21 mouse cellular contexts compared by ENCODE assay signal in genomic region chr6:113654102-113654501, GRCm38 (mm10). TPM values are rescaled to one million over a fixed set of nuclear protein-coding genes. Genes with fewer than 3 reads are reported as not detected.
A peak's percentile ranks its signal among the peaks of the same experiment; 100 is the strongest.
DNase-seq lines count a peak whose midpoint lies in the region; ATAC-seq and TF ChIP-seq lines count a peak whose summit lies in the region.
"Had no signal": no experiment of that assay in that cellular context is flagged by ENCODE, and none has a peak within 500 bp of the region (broad histone marks: within the 10 kb centered on the region; RNA-seq: fewer than 3 reads in every experiment).

No protein-coding gene starts in this region.

- no peak for TF ChIP-seq POLR2A in heart, adult 2 months (IDR thresholded peaks at IDR 0.05; ENCODE audit: insufficient read depth, low read depth, low read length)
- TF ChIP-seq POLR2A in small intestine, adult 2 months (IDR thresholded peaks at IDR 0.05; ENCODE audit: low read depth, low read length): no peak; the same call in 1 of the 2 replicates

- intact Hi-C loops in heart, adult 2 months (cut with DNase I): no loop called here
- intact Hi-C loops in heart, postnatal 10 days (cut with DNase I): no loop called here
- intact Hi-C loops in gastrocnemius, postnatal 36 days (cut with DNase I): no loop called here

- H3K27ac ChIP-seq in heart, adult 2 months: peak overlapping the region; percentile 70
- H3K27ac ChIP-seq in liver, postnatal 0 days (ENCODE audit: low read depth): peak overlapping the region; percentile 55
- no peak overlapping the region for H3K27ac ChIP-seq in liver, embryonic 12.5 days
- H3K27ac ChIP-seq in small intestine, adult 2 months (ENCODE audit: insufficient read depth, low read depth, low read length): peak overlapping the region; percentile 79
- H3K27ac ChIP-seq: embryonic facial prominence, embryonic 13.5 days; hindbrain, postnatal 0 days; limb, embryonic 15.5 days; midbrain, embryonic 10.5 days had no signal

- ATAC-seq in liver, postnatal 0 days: peak; percentile 6; the same call in 1 of the 2 replicates
- ATAC-seq in liver, embryonic 12.5 days: no peak
- ATAC-seq in granulocyte monocyte progenitor cell, adult 5-6 weeks (replicated peaks; ENCODE audit: poor library complexity, severe bottlenecking): peak; percentile 68
- ATAC-seq: hindbrain, postnatal 0 days; Patski had no signal

- no peak overlapping the region for H3K4me3 ChIP-seq in heart, adult 2 months
- H3K4me3 ChIP-seq in liver, postnatal 0 days (ENCODE audit: low read depth, low read length): no peak overlapping the region
- no peak overlapping the region for H3K4me3 ChIP-seq in liver, embryonic 12.5 days
- H3K4me3 ChIP-seq in small intestine, adult 2 months (ENCODE audit: low read depth, low read length): no peak overlapping the region
- H3K4me3 ChIP-seq: embryonic facial prominence, embryonic 13.5 days; limb, embryonic 15.5 days; midbrain, embryonic 10.5 days had no signal

- H3K9me3 ChIP-seq in liver, postnatal 0 days (ENCODE audit: low read length): no peaks in the 10 kb centered on the region
- no peaks in the 10 kb centered on the region for H3K9me3 ChIP-seq in liver, embryonic 12.5 days (replicated peaks)
- H3K9me3 ChIP-seq: embryonic facial prominence, embryonic 13.5 days; limb, embryonic 15.5 days; midbrain, embryonic 10.5 days had no signal

- H3K9ac ChIP-seq in heart, adult 2 months (ENCODE audit: low read depth, low read length): no peak overlapping the region
- no peak overlapping the region for H3K9ac ChIP-seq in liver, postnatal 0 days (replicated peaks)
- H3K9ac ChIP-seq in liver, embryonic 12.5 days: no peak overlapping the region
- H3K9ac ChIP-seq: embryonic facial prominence, embryonic 13.5 days; limb, embryonic 15.5 days had no signal

- no peak for TF ChIP-seq CTCF in heart, adult 2 months (IDR thresholded peaks at IDR 0.05)
- no peak for TF ChIP-seq CTCF in liver, postnatal 0 days (IDR thresholded peaks at IDR 0.05; ENCODE audit: low read depth)
- TF ChIP-seq CTCF in small intestine, adult 2 months (IDR thresholded peaks at IDR 0.05; ENCODE audit: extremely low read depth, insufficient read length, insufficient replicate concordance, low read depth, low read length): no peak

- DNase-seq in heart, adult 2 months: peak in 1 of 2 experiments; percentile 45
- no peak for DNase-seq in heart, postnatal 10 days
- DNase-seq in liver, postnatal 0 days: no peak
- DNase-seq in gastrocnemius, postnatal 36 days: no peak
- DNase-seq in cerebellum, postnatal 36 days: no peak
- DNase-seq: cerebellum, adult 11 months; heart, postnatal 14 days; kidney, adult 2 months; retina, postnatal 1 day; thymus, postnatal 14 days had no signal

- 0 out of 2 replicates have a peak overlapping the region, but pooled peaks have one; percentile 0 for H3K4me2 ChIP-seq in liver, postnatal 0 days (ENCODE audit: low read depth, low read length)
- H3K4me2 ChIP-seq in liver, embryonic 12.5 days: no peak overlapping the region
- H3K4me2 ChIP-seq: embryonic facial prominence, embryonic 13.5 days; limb, embryonic 15.5 days had no signal

- TF ChIP-seq EP300 in heart, adult 2 months (IDR thresholded peaks at IDR 0.05; ENCODE audit: insufficient read depth, low read depth, low read length): no peak
- TF ChIP-seq EP300 in liver, postnatal 0 days (IDR thresholded peaks at IDR 0.05; ENCODE audit: low read depth): no peak

- H3K79me2 ChIP-seq in heart, adult 2 months (replicated peaks; ENCODE audit: control insufficient read depth, insufficient read depth, low read length): no peaks in the 10 kb centered on the region

- no peaks in the 10 kb centered on the region for H3K27me3 ChIP-seq in heart, adult 2 months (ENCODE audit: control insufficient read depth, insufficient read depth, low read length)
- H3K27me3 ChIP-seq in liver, postnatal 0 days (ENCODE audit: insufficient read depth, low read length): no peaks in the 10 kb centered on the region
- H3K27me3 ChIP-seq in liver, embryonic 12.5 days (replicated peaks): no peaks in the 10 kb centered on the region
- no peaks in the 10 kb centered on the region for H3K27me3 ChIP-seq in small intestine, adult 2 months (ENCODE audit: control insufficient read depth, insufficient read depth, low read length)
- H3K27me3 ChIP-seq: embryonic facial prominence, embryonic 13.5 days; limb, embryonic 15.5 days; Patski had no signal

- H3K4me1 ChIP-seq in heart, adult 2 months (ENCODE audit: control insufficient read depth, insufficient read depth, low read length): peaks cover 20% of the 10 kb centered on the region
- peaks cover 46% of the 10 kb centered on the region for H3K4me1 ChIP-seq in liver, postnatal 0 days (ENCODE audit: insufficient read depth)
- H3K4me1 ChIP-seq in liver, embryonic 12.5 days: peaks cover 41% of the 10 kb centered on the region
- H3K4me1 ChIP-seq in small intestine, adult 2 months (ENCODE audit: control insufficient read depth, insufficient read depth, insufficient read length, low read length): peaks cover 64% of the 10 kb centered on the region
- H3K4me1 ChIP-seq: embryonic facial prominence, embryonic 13.5 days; limb, embryonic 15.5 days; midbrain, embryonic 10.5 days had no signal

- no peaks in the 10 kb centered on the region for H3K36me3 ChIP-seq in heart, adult 2 months (ENCODE audit: control insufficient read depth, insufficient read depth, low read length)
- H3K36me3 ChIP-seq in liver, postnatal 0 days (replicated peaks; ENCODE audit: insufficient read depth, low read length): no peaks in the 10 kb centered on the region; the same call in 1 of the 2 replicates
- 0 out of 2 replicates have a peak, but pooled peaks cover 4% of the 10 kb centered on the region for H3K36me3 ChIP-seq in liver, embryonic 12.5 days
- H3K36me3 ChIP-seq in small intestine, adult 2 months (ENCODE audit: control insufficient read depth, insufficient read depth, low read length): peaks cover 24% of the 10 kb centered on the region
- H3K36me3 ChIP-seq: embryonic facial prominence, embryonic 13.5 days; limb, embryonic 15.5 days; midbrain, embryonic 10.5 days had no signal

- 40% methylated on average over 8 of the region's 8 CpGs for WGBS in heart, adult 2 months
- WGBS in liver, postnatal 0 days (ENCODE audit: insufficient replicate concordance): 38% methylated on average over 8 of the region's 8 CpGs
- 33% methylated on average over 8 of the region's 8 CpGs for WGBS in liver, embryonic 12.5 days (ENCODE audit: insufficient replicate concordance)
- WGBS in small intestine, adult 2 months: 67% methylated on average over 8 of the region's 8 CpGs

RNA-seq across cellular contexts. Expression of gene Irak2, which starts 15.8 kb away (rescaled TPM):
- total RNA-seq in heart, adult 2 months (2021): 10 to 100 TPM; 10.4 to 13.6 TPM
- 12.5 and 12.9 TPM in 2 replicates for polyA plus RNA-seq in heart, adult 2 months (2012; rRNA removed)
- 10 to 100 TPM; 10.1 to 14.1 TPM for total RNA-seq in heart, postnatal 10 days (2021)
- polyA plus RNA-seq in liver, postnatal 0 days (2015; fragmentation: Nextera tagmentation; extraction: Ambion mirVana): 9.2 and 10.8 TPM in 2 replicates
- 17.2 and 17.9 TPM in 2 replicates for polyA plus RNA-seq in liver, embryonic 12.5 days (2016; fragmentation: Nextera tagmentation; extraction: Ambion mirVana)
- total RNA-seq in granulocyte monocyte progenitor cell, adult 5-6 weeks (2014; fragmentation: Nextera tagmentation): 6.7 and 9.5 TPM in 2 replicates
- 6.4 and 17.5 TPM in 2 replicates for total RNA-seq in granulocyte monocyte progenitor cell, adult 5-6 weeks (2017)
- 35.4 and 97.6 TPM in 2 replicates for polyA plus RNA-seq in small intestine, adult 2 months (2012; rRNA removed)
- total RNA-seq in gastrocnemius, postnatal 36 days (2021): 1 to 10 TPM; 3.1 to 3.9 TPM

RNA-seq across cellular contexts. Expression of gene Vhl, which starts 30.3 kb away (rescaled TPM):
- total RNA-seq in heart, adult 2 months (2021): 1 to 10 TPM; 8.3 to 8.6 TPM
- 11.2 and 12.0 TPM in 2 replicates for polyA plus RNA-seq in heart, adult 2 months (2012; rRNA removed)
- total RNA-seq in heart, postnatal 10 days (2021): 10 to 100 TPM; 11.6 to 18.1 TPM
- polyA plus RNA-seq in liver, postnatal 0 days (2015; fragmentation: Nextera tagmentation; extraction: Ambion mirVana): 10.0 and 12.9 TPM in 2 replicates
- 13.9 and 14.8 TPM in 2 replicates for polyA plus RNA-seq in liver, embryonic 12.5 days (2016; fragmentation: Nextera tagmentation; extraction: Ambion mirVana)
- 15.7 and 24.6 TPM in 2 replicates for total RNA-seq in granulocyte monocyte progenitor cell, adult 5-6 weeks (2014; fragmentation: Nextera tagmentation)
- 11.0 and 11.3 TPM in 2 replicates for total RNA-seq in granulocyte monocyte progenitor cell, adult 5-6 weeks (2017)
- 6.0 and 7.8 TPM in 2 replicates for polyA plus RNA-seq in small intestine, adult 2 months (2012; rRNA removed)
- 1 to 10 TPM; 3.5 to 4.5 TPM for total RNA-seq in gastrocnemius, postnatal 36 days (2021)

RNA-seq across cellular contexts. Expression of gene Tatdn2, which starts 42.7 kb away (rescaled TPM):
- total RNA-seq in heart, adult 2 months (2021): 10 to 100 TPM; 66.7 to 71.9 TPM
- 17.3 and 36.1 TPM in 2 replicates for polyA plus RNA-seq in heart, adult 2 months (2012; rRNA removed)
- total RNA-seq in heart, postnatal 10 days (2021): 10 to 100 TPM; 69.9 to 75.7 TPM
- polyA plus RNA-seq in liver, postnatal 0 days (2015; fragmentation: Nextera tagmentation; extraction: Ambion mirVana): 0.62 and 0.83 TPM in 2 replicates
- polyA plus RNA-seq in liver, embryonic 12.5 days (2016; fragmentation: Nextera tagmentation; extraction: Ambion mirVana): 1.3 TPM in 2 replicates
- total RNA-seq in granulocyte monocyte progenitor cell, adult 5-6 weeks (2014; fragmentation: Nextera tagmentation): 32.5 and 43.1 TPM in 2 replicates
- total RNA-seq in granulocyte monocyte progenitor cell, adult 5-6 weeks (2017): 111 and 115 TPM in 2 replicates
- polyA plus RNA-seq in small intestine, adult 2 months (2012; rRNA removed): 11.3 and 16.6 TPM in 2 replicates
- 10 to 100 TPM; 30.5 to 39.6 TPM for total RNA-seq in gastrocnemius, postnatal 36 days (2021)

RNA-seq across cellular contexts. Expression of gene Brk1, which starts 49.5 kb away (rescaled TPM):
- total RNA-seq in heart, adult 2 months (2021): 10 to 100 TPM; 60.4 to 70.2 TPM
- 128 and 199 TPM in 2 replicates for polyA plus RNA-seq in heart, adult 2 months (2012; rRNA removed)
- 10 to 100 TPM; 92.4 to 94.8 TPM for total RNA-seq in heart, postnatal 10 days (2021)
- 88.5 and 88.9 TPM in 2 replicates for polyA plus RNA-seq in liver, postnatal 0 days (2015; fragmentation: Nextera tagmentation; extraction: Ambion mirVana)
- 106 and 109 TPM in 2 replicates for polyA plus RNA-seq in liver, embryonic 12.5 days (2016; fragmentation: Nextera tagmentation; extraction: Ambion mirVana)
- total RNA-seq in granulocyte monocyte progenitor cell, adult 5-6 weeks (2014; fragmentation: Nextera tagmentation): 223 and 247 TPM in 2 replicates
- total RNA-seq in granulocyte monocyte progenitor cell, adult 5-6 weeks (2017): 96.6 and 108 TPM in 2 replicates
- 36.4 and 71.2 TPM in 2 replicates for polyA plus RNA-seq in small intestine, adult 2 months (2012; rRNA removed)
- total RNA-seq in gastrocnemius, postnatal 36 days (2021): 10 to 100 TPM; 36.3 to 37.5 TPM

RNA-seq across cellular contexts. Expression of gene Fancd2os, which starts 53.6 kb away (rescaled TPM):
- not detected for total RNA-seq in heart, adult 2 months (2021)
- polyA plus RNA-seq in heart, adult 2 months (2012; rRNA removed): not detected in 2 replicates
- not detected for total RNA-seq in heart, postnatal 10 days (2021)
- 0.12 and 0.14 TPM in 2 replicates for polyA plus RNA-seq in liver, postnatal 0 days (2015; fragmentation: Nextera tagmentation; extraction: Ambion mirVana)
- 0.10 and 0.11 TPM in 2 replicates for polyA plus RNA-seq in liver, embryonic 12.5 days (2016; fragmentation: Nextera tagmentation; extraction: Ambion mirVana)
- total RNA-seq in granulocyte monocyte progenitor cell, adult 5-6 weeks (2014; fragmentation: Nextera tagmentation): not detected in 2 replicates
- not detected in 2 replicates for total RNA-seq in granulocyte monocyte progenitor cell, adult 5-6 weeks (2017)
- not detected in 2 replicates for polyA plus RNA-seq in small intestine, adult 2 months (2012; rRNA removed)
- not detected for total RNA-seq in gastrocnemius, postnatal 36 days (2021)
- total RNA-seq: heart, postnatal 14 days; hindbrain, postnatal 0 days; left cerebral cortex, postnatal 10 days had no signal
- polyA plus RNA-seq: embryonic facial prominence, embryonic 13.5 days; gonadal fat pad, adult 2 months; hindbrain, postnatal 0 days; limb, embryonic 15.5 days; neural tube, embryonic 14.5 days; Patski had no signal
